Mouse (Mus musculus): Measurements from ENCODE around the gene Evl. TPM values are rescaled to one million over a fixed set of nuclear protein-coding genes. Genes with fewer than 3 reads are reported as not detected.
"Not testable (repeated sequence)": the region's sequence is repeated elsewhere in the genome, so short reads cannot be mapped to it uniquely, and the experiment has no call there.

Evl gene
- 230 and 255 TPM in 2 replicates for total RNA-seq (2014; rRNA removed)
- 285 and 290 TPM in 2 replicates for polyA plus RNA-seq (2015; fragmentation: Nextera tagmentation; extraction: Ambion mirVana)

DNA sequence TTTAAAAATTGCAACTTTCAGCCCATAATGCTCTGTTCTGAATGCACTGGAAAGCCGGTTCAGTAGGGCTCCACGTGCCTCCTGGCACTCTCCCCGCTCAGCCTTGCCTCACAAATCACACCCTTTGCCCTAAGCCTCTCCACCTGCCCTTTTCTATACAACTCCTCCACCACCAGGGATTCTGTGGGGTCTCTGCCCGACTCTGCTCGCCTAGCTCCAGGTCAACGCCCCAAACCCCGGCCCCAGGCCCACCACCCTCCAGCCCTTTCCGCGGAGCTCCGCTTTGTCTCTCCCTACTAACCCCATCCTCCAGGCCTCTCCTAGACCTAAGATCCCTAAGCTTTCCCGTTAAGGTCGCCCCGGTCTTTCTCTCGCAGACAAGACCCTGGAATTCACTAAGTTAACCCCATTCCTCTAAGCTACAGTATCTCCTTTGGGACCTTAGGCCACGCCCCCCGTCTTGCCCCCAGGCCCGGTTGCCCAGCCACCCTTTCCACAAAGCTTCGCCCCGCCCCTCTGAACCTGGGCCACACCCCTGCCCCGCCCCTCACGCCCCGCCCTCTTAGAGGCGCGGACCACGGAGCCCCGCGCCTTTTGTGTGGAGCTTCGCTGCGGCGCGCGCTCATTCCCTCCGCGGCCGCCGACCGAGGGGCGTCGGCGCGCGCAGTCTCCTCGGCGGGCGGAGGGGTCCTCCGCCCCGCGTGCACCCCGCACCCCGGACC lies at the start of gene Evl:
TSS of gene Evl (plus strand) at position 601 of the 722 bp plus-strand sequence.
- Histone ChIP-seq H3K27me3 (ENCODE audit: insufficient read depth, low read length) (no peaks in the 10 kb centered on the region), H3K4me3 (ENCODE audit: low read depth, low read length) (peak within 1 kb of the TSS; percentile 94), H3K27ac (ENCODE audit: low read depth, low read length) (peak within 1 kb of the TSS; percentile 92), H3K4me1 (ENCODE audit: insufficient read depth, low read length) (peaks cover 17% of the 10 kb centered on the region; the same call in 1 of the 2 replicates), H3K9me3 (ENCODE audit: low read length) (no peaks in the 10 kb centered on the region), H3K9ac (replicated peaks; ENCODE audit: low read length, poor library complexity, severe bottlenecking) (peak within 1 kb of the TSS; percentile 97), H3K36me3 (ENCODE audit: insufficient read depth, low read length) (no peaks in the 10 kb centered on the region), H3K4me2 (ENCODE audit: low read depth, low read length, poor library complexity, severe bottlenecking) (peak within 1 kb of the TSS; percentile 76)
- no peak for TF ChIP-seq CTCF (IDR thresholded peaks at IDR 0.05)
- WGBS, result under 1% methylated on average over 48 of the region's 50 CpGs
- peak; percentile 90 for ATAC-seq (ENCODE audit: low FRiP score)
- peak; percentile 95 for DNase-seq (ENCODE audit: low spot score)

DNA sequence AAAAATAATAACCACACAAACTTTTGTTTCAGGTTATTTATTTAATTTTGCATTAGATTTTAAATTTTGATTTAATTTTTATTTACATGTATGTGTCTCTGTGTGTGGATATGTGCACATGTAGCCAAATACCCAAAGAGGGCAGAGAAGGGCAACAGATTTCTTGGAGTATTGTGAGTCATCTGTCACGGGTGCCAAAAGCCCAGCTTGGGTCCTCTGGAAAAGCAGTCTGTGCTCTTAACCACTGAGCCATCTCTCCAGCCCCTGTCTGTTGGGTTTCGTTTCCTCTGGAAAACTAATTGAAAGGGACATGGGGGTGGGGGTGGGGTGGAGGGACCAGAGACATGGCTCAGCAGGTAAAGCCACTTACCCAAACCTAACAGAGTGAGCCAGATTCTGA lies 48.7 kb upstream of the Evl start:
- Histone ChIP-seq H3K4me3 (ENCODE audit: low read depth, low read length) (no peak overlapping the region), H3K4me1 (ENCODE audit: insufficient read depth, low read length) (no peaks in the 10 kb centered on the region), H3K9ac (replicated peaks; ENCODE audit: low read length, poor library complexity, severe bottlenecking) (no peak overlapping the region), H3K36me3 (ENCODE audit: insufficient read depth, low read length) (0 out of 2 replicates have a peak, but pooled peaks cover 6% of the 10 kb centered on the region), H3K27me3 (ENCODE audit: insufficient read depth, low read length) (no peaks in the 10 kb centered on the region), H3K27ac (ENCODE audit: low read depth, low read length) (no peak overlapping the region), H3K4me2 (ENCODE audit: low read depth, low read length, poor library complexity, severe bottlenecking) (no peak overlapping the region), H3K9me3 (ENCODE audit: low read length) (no peaks in the 10 kb centered on the region)
- no peak for TF ChIP-seq CTCF (IDR thresholded peaks at IDR 0.05)
- WGBS, result 80% methylated on average over 2 of the region's 2 CpGs
- DNase-seq (ENCODE audit: low spot score) (no peak), ATAC-seq (ENCODE audit: low FRiP score) (no peak)

GRCm38 (mm10) chr12:108507046-108507445 lies 47.5 kb upstream of the Evl start:
- not testable (repeated sequence) for H3K27me3 ChIP-seq (ENCODE audit: insufficient read depth, low read length); H3K9me3 ChIP-seq (ENCODE audit: low read length); H3K4me3 ChIP-seq (ENCODE audit: low read depth, low read length); ATAC-seq (ENCODE audit: low FRiP score); H3K36me3 ChIP-seq (ENCODE audit: insufficient read depth, low read length); H3K4me2 ChIP-seq (ENCODE audit: low read depth, low read length, poor library complexity, severe bottlenecking); H3K9ac ChIP-seq (replicated peaks; ENCODE audit: low read length, poor library complexity, severe bottlenecking); DNase-seq (ENCODE audit: low spot score); H3K27ac ChIP-seq (ENCODE audit: low read depth, low read length); H3K4me1 ChIP-seq (ENCODE audit: insufficient read depth, low read length)
- 85% methylated on average over 3 of the region's 3 CpGs for WGBS

- no peak for DNase-seq (ENCODE audit: low spot score)
- Histone ChIP-seq H3K27me3 (ENCODE audit: insufficient read depth, low read length) (no peaks in the 10 kb centered on the region), H3K9me3 (ENCODE audit: low read length) (no peaks in the 10 kb centered on the region), H3K36me3 (ENCODE audit: insufficient read depth, low read length) (peaks cover 9% of the 10 kb centered on the region; the same call in 1 of the 2 replicates), H3K27ac (ENCODE audit: low read depth, low read length) (no peak overlapping the region), H3K4me1 (ENCODE audit: insufficient read depth, low read length) (no peaks in the 10 kb centered on the region), H3K4me3 (ENCODE audit: low read depth, low read length) (no peak overlapping the region), H3K4me2 (ENCODE audit: low read depth, low read length, poor library complexity, severe bottlenecking) (no peak overlapping the region), H3K9ac (replicated peaks; ENCODE audit: low read length, poor library complexity, severe bottlenecking) (no peak overlapping the region)
- 65% methylated on average over 7 of the region's 7 CpGs for WGBS
- ATAC-seq (ENCODE audit: low FRiP score), result no peak
- TF ChIP-seq CTCF (IDR thresholded peaks at IDR 0.05), result no peak
These were observed 43.9 kb upstream of the Evl start for GRCm38 (mm10) chr12:108510571-108510970.

- Histone ChIP-seq H3K9me3 (ENCODE audit: low read length) (no peaks in the 10 kb centered on the region), H3K9ac (replicated peaks; ENCODE audit: low read length, poor library complexity, severe bottlenecking) (no peak overlapping the region), H3K27ac (ENCODE audit: low read depth, low read length) (no peak overlapping the region), H3K4me1 (ENCODE audit: insufficient read depth, low read length) (no peaks in the 10 kb centered on the region), H3K4me2 (ENCODE audit: low read depth, low read length, poor library complexity, severe bottlenecking) (no peak overlapping the region), H3K4me3 (ENCODE audit: low read depth, low read length) (no peak overlapping the region), H3K27me3 (ENCODE audit: insufficient read depth, low read length) (no peaks in the 10 kb centered on the region), H3K36me3 (ENCODE audit: insufficient read depth, low read length) (peaks cover 9% of the 10 kb centered on the region; the same call in 1 of the 2 replicates)
- DNase-seq (ENCODE audit: low spot score), result peak; percentile 78
- peak; percentile 84 for TF ChIP-seq CTCF (IDR thresholded peaks at IDR 0.05)
- no peak for ATAC-seq (ENCODE audit: low FRiP score)
- 8% methylated on average over 3 of the region's 3 CpGs for WGBS
These were observed 43.5 kb upstream of the Evl start for GRCm38 (mm10) chr12:108511009-108511408.

GRCm38 (mm10) chr12:108515464-108515863 lies 39.1 kb upstream of the Evl start:
- no peak for TF ChIP-seq CTCF (IDR thresholded peaks at IDR 0.05)
- no peak overlapping the region for H3K9ac ChIP-seq (replicated peaks; ENCODE audit: low read length, poor library complexity, severe bottlenecking)
- no peaks in the 10 kb centered on the region for H3K27me3 ChIP-seq (ENCODE audit: insufficient read depth, low read length)
- ATAC-seq (ENCODE audit: low FRiP score), result no peak
- no peak for DNase-seq (ENCODE audit: low spot score)
- H3K36me3 ChIP-seq (ENCODE audit: insufficient read depth, low read length), result peaks cover 19% of the 10 kb centered on the region; the same call in 1 of the 2 replicates
- H3K4me3 ChIP-seq (ENCODE audit: low read depth, low read length), result no peak overlapping the region
- H3K4me2 ChIP-seq (ENCODE audit: low read depth, low read length, poor library complexity, severe bottlenecking), result no peak overlapping the region
- no peaks in the 10 kb centered on the region for H3K4me1 ChIP-seq (ENCODE audit: insufficient read depth, low read length)
- H3K9me3 ChIP-seq (ENCODE audit: low read length), result no peaks in the 10 kb centered on the region
- H3K27ac ChIP-seq (ENCODE audit: low read depth, low read length), result no peak overlapping the region
- WGBS, result 95% methylated on average over 12 of the region's 12 CpGs

Data from midbrain, postnatal 0 days (tissue).